Mouse (Mus musculus): ENCODE measurements at regions not wholly inside any gene's neighbourhood (a gene's known extent, or its start where the extent isn't known, plus 50 kb on each side); places are given as distances from the start of the nearest gene placed in this dataset.

- Histone ChIP-seq H3K9ac (replicated peaks; ENCODE audit: low read length, poor library complexity, severe bottlenecking) (no peak overlapping the region), H3K27me3 (ENCODE audit: insufficient read depth, low read length) (no peaks in the 10 kb centered on the region), H3K27ac (ENCODE audit: low read depth, low read length) (no peak overlapping the region), H3K36me3 (ENCODE audit: insufficient read depth, low read length) (no peaks in the 10 kb centered on the region), H3K4me2 (ENCODE audit: low read depth, low read length, poor library complexity, severe bottlenecking) (no peak overlapping the region), H3K9me3 (ENCODE audit: low read length) (no peaks in the 10 kb centered on the region), H3K4me1 (ENCODE audit: insufficient read depth, low read length) (no peaks in the 10 kb centered on the region), H3K4me3 (ENCODE audit: low read depth, low read length) (no peak overlapping the region)
- DNase-seq (ENCODE audit: low spot score) (no peak), ATAC-seq (ENCODE audit: low FRiP score) (no peak)
- WGBS = 91% methylated on average over 2 of the region's 2 CpGs
- no peak for TF ChIP-seq CTCF (IDR thresholded peaks at IDR 0.05)
Measured at GRCm38 (mm10) chr1:43394035-43394434, 50.3 kb upstream of the Nck2 start.

Data from midbrain, postnatal 0 days (tissue).